Mouse (Mus musculus) Patski (cell line): Measurements from ENCODE around the gene Wrap73. TPM values are rescaled to one million over a fixed set of nuclear protein-coding genes. Genes with fewer than 3 reads are reported as not detected.

Source experiments
- ATAC-seq: fragments of 100-300 bp; one replicate; pipeline ENCODE4 v1.8.0; 2021
- CTCF ChIA-PET: fragments of 350-600 bp; sonication (Branson Sonifier 250); formaldehyde crosslinking; loops from one replicate; lab custom pipeline; 2022; ENCODE audit warnings: inconsistent platforms; lab: Charles Lee
- POLR2A ChIA-PET: fragments of 350-600 bp; sonication (Branson Sonifier 250); formaldehyde crosslinking; loops from one replicate; lab custom pipeline; 2022; ENCODE audit warnings: antibody characterized with exemption, inconsistent platforms; lab: Charles Lee
- DNase-seq: peaks from one replicate; pipeline ENCODE4 v3.0.0-alpha.2; 2011; ENCODE audit warnings: low read depth, low spot score
- H3K27me3 ChIP-seq: fragments of 371-371 bp; one replicate; pipeline ENCODE4 v1.5.1; 2021
- CTCF ChIP-seq: fragments of 100-300 bp; IDR thresholded peaks from one replicate; pipeline ENCODE4 v1.5.1; 2021
- in situ Hi-C: fragments of 300-500 bp; cut with MboI; formaldehyde crosslinking; loops from 3 replicates; pipeline ENCODE4 v1.11.1; 2018; ENCODE audit warnings: low pct_unique_long_range_greater_than_20kb, mixed read lengths
- polyA plus RNA-seq: library from polyadenylated mRNA; unstranded; gene quantifications from one replicate; pipeline ENCODE4 v1.2.3, GENCODE M21; 2021

Gene Wrap73
- polyA plus RNA-seq: 15.9 TPM

- POLR2A ChIA-PET: no interaction called here
- in situ Hi-C loops: no loop called here
- TF ChIP-seq CTCF: no peak
These were observed at the start of gene Wrap73 for GRCm38 (mm10) chr4:154142211-154143040. TSS of gene Wrap73 (plus strand) at chr4:154142372.

GRCm38 (mm10) chr4:154093210-154093609 lies 49.0 kb upstream of the Wrap73 start:
- ATAC-seq (no peak), DNase-seq (no peak)
- peaks cover 3% of the 10 kb centered on the region for H3K27me3 ChIP-seq
- in situ Hi-C loops: no loop called here
- TF ChIP-seq CTCF: no peak
- ChIA-PET CTCF (no interaction called here), POLR2A (no interaction called here)

More at GRCm38 (mm10) chr4:154142211-154143040, at the start of gene Wrap73:
- CTCF ChIA-PET: no interaction called here
- peak; percentile 90 for ATAC-seq
- peaks cover 6% of the 10 kb centered on the region for H3K27me3 ChIP-seq
- DNase-seq: no peak

GRCm38 (mm10) chr4:154096111-154096510 lies 46.1 kb upstream of the Wrap73 start:
- no peak for TF ChIP-seq CTCF

GRCm38 (mm10) chr4:154099361-154099760 lies 42.8 kb upstream of the Wrap73 start:
- in situ Hi-C loops: no loop called here
- TF ChIP-seq CTCF: no peak

More at GRCm38 (mm10) chr4:154096111-154096510, 46.1 kb upstream of the Wrap73 start:
- in situ Hi-C loops: no loop called here
- ATAC-seq: no peak
- POLR2A ChIA-PET: no interaction called here
- H3K27me3 ChIP-seq: no peaks in the 10 kb centered on the region
- CTCF ChIA-PET: no interaction called here
- DNase-seq: no peak

GRCm38 (mm10) chr4:154103386-154103785 lies 38.8 kb upstream of the Wrap73 start:
- ATAC-seq: no peak
- POLR2A ChIA-PET: no interaction called here
- DNase-seq: no peak
- in situ Hi-C loops: no loop called here
- TF ChIP-seq CTCF: no peak
- CTCF ChIA-PET: no interaction called here
- no peaks in the 10 kb centered on the region for H3K27me3 ChIP-seq

More at GRCm38 (mm10) chr4:154099361-154099760, 42.8 kb upstream of the Wrap73 start:
- DNase-seq: no peak
- ChIA-PET CTCF (no interaction called here), POLR2A (no interaction called here)
- H3K27me3 ChIP-seq: no peaks in the 10 kb centered on the region
- ATAC-seq: no peak

- peaks cover 3% of the 10 kb centered on the region for H3K27me3 ChIP-seq
- ChIA-PET POLR2A (no interaction called here), CTCF (interaction anchor here (1.2 kb wide), 1 partner anchor 9 kb away, joined by 3 read pairs; no protein-coding TSS in a partner anchor)
- no peak for ATAC-seq
- no peak for DNase-seq
- no peak for TF ChIP-seq CTCF
- in situ Hi-C loops: no loop called here
These were observed 38.3 kb upstream of the Wrap73 start for GRCm38 (mm10) chr4:154103912-154104311.

GRCm38 (mm10) chr4:154105381-154106001 lies 36.7 kb upstream of the Wrap73 start:
- POLR2A ChIA-PET: no interaction called here
- in situ Hi-C loops: no loop called here
- ATAC-seq: no peak
- no peak for TF ChIP-seq CTCF
- DNase-seq: no peak
- CTCF ChIA-PET: interaction anchor here (0.7 to 1.3 kb wide), 7 partner anchors 11 to 77 kb away, joined by 3 to 4 read pairs (median 3); no protein-coding TSS in a partner anchor
- H3K27me3 ChIP-seq: peaks cover 7% of the 10 kb centered on the region

- CTCF ChIA-PET: interaction anchor here (1.3 kb wide), 1 partner anchor 14 kb away, joined by 3 read pairs; no protein-coding TSS in a partner anchor
- peaks cover 7% of the 10 kb centered on the region for H3K27me3 ChIP-seq
- TF ChIP-seq CTCF: no peak
These were observed 35.6 kb upstream of the Wrap73 start for GRCm38 (mm10) chr4:154106497-154107061.

GRCm38 (mm10) chr4:154109216-154109849 lies 32.8 kb upstream of the Wrap73 start:
- TF ChIP-seq CTCF: no peak
- ATAC-seq (no peak), DNase-seq (no peak)
- CTCF ChIA-PET: no interaction called here
- H3K27me3 ChIP-seq: peaks cover 10% of the 10 kb centered on the region
- POLR2A ChIA-PET: no interaction called here
- in situ Hi-C loops: no loop called here

More at GRCm38 (mm10) chr4:154106497-154107061, 35.6 kb upstream of the Wrap73 start:
- DNase-seq: no peak
- ATAC-seq: no peak
- POLR2A ChIA-PET: no interaction called here
- in situ Hi-C loops: no loop called here

- no peak for TF ChIP-seq CTCF
- DNase-seq (no peak), ATAC-seq (no peak)
- ChIA-PET POLR2A (no interaction called here), CTCF (no interaction called here)
- H3K27me3 ChIP-seq: peaks cover 10% of the 10 kb centered on the region
- in situ Hi-C loops: no loop called here
These were observed 32.3 kb upstream of the Wrap73 start for GRCm38 (mm10) chr4:154109850-154110243.
